Mouse (Mus musculus) liver, adult 2 months (tissue): Measurements from ENCODE around the gene Nrxn2.

Experiments used
- CTCF ChIP-seq: fragments of 200-500 bp; IDR thresholded peaks from 2 replicates; pipeline ENCODE4 v1.5.1; 2011; ENCODE audit warnings: low read depth, low read length, control low read depth
- POLR2A ChIP-seq: fragments of 200-500 bp; IDR thresholded peaks from 2 replicates; pipeline ENCODE4 v1.6.1; 2011; ENCODE audit warnings: low read length, control low read depth; ENCODE audit not compliant: insufficient read depth; ENCODE audit errors: extremely low read depth

DNA sequence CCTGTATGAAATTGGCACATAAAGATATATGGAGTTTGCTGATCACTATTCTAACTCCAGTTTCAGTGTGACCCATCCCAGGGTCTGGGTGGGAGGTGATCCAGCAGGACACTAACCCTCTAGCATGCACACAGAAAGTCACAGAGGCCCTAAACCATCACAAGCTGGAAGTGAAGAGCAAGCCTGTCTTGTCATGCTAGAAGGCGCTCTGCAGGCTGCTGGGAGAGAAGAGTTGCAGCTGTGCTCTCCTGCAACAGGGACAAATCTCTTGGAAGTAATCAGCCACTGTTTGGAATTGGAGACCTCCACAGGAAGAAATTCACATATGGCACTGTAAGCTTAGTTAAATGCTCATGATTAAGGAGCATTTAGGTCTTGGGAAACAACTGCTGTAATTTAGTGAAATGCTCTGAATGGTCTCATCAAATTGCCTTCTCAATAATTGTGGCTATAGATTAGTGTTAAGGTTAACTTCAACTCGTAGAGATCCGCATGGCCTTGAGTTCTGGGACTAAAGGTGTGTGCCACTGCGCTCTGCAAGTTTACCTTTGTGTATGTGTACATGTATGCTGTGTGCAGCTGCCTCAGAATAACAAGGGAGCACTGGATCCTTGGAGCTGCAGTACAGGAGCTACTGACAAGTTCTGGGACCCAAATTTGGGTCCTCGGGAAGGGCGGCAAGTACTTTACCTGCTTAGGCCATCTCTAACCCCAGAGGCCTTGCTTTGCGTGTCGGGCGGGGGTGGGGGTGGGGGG is 37.9 kb upstream of the Nrxn2 start:
- TF ChIP-seq POLR2A (no peak), CTCF (no peak)
